Mouse (Mus musculus) olfactory bulb, adult 2 months (tissue): Measurements from ENCODE around the gene Id2.

Experiments
- CTCF ChIP-seq: fragments of 200-500 bp; IDR thresholded peaks from 2 replicates; pipeline ENCODE4 v1.5.1; 2012; ENCODE audit warnings: low read depth, mild to moderate bottlenecking, low read length, moderate library complexity; ENCODE audit not compliant: insufficient read depth
- POLR2A ChIP-seq: fragments of 200-500 bp; IDR thresholded peaks from 2 replicates; pipeline ENCODE4 v1.6.1; 2012; ENCODE audit warnings: mild to moderate bottlenecking, low read depth, low read length, moderate library complexity; ENCODE audit not compliant: insufficient read depth

DNA sequence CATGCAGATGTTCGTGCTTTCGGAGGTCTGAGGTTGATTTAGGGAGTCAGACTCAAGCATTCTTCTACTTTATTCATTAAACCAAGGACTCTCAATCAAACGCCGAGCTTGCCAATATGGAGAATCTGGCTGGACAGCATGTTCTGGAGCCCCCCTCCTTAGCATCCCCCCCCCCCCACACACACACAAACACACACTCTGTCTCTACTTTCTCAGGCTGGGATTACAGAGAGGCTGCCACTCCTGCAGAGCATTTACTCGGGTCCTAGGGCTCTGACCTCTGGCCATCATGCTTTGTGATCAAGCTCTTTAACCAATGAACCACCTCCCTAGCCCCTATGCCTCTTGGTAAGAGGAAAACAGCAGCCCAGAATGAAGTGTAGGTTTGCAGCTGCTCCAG, 29.3 kb upstream of the Id2 start:
- no peak for TF ChIP-seq CTCF
- no peak for TF ChIP-seq POLR2A
